Comparison of ENCODE assay signal across 7 mouse cellular contexts in genomic region chr17:86802351-86802985, GRCm38 (mm10). TPM values are rescaled to one million over a fixed set of nuclear protein-coding genes. Genes with fewer than 3 reads are reported as not detected.
DNase-seq lines count a peak whose midpoint lies in the region; ATAC-seq and TF ChIP-seq lines count a peak whose summit lies in the region.

No protein-coding gene starts in this region.

- ATAC-seq in midbrain, embryonic 16.5 days: no peak
- ATAC-seq in midbrain, embryonic 15.5 days (replicated peaks): no peak

- no peak overlapping the region for H3K4me3 ChIP-seq in midbrain, embryonic 16.5 days (ENCODE audit: low read depth, low read length)
- H3K4me3 ChIP-seq in midbrain, embryonic 15.5 days: no peak overlapping the region
- no peak overlapping the region for H3K4me3 ChIP-seq in olfactory bulb, adult 2 months (ENCODE audit: insufficient read depth, low read depth, low read length)

- H3K27ac ChIP-seq in midbrain, embryonic 16.5 days (ENCODE audit: low read length): peak overlapping the region; percentile 58
- H3K27ac ChIP-seq in midbrain, embryonic 15.5 days: no peak overlapping the region
- H3K27ac ChIP-seq in olfactory bulb, adult 2 months (ENCODE audit: insufficient read depth, low read depth, low read length): peak overlapping the region; percentile 35; the same call in 1 of the 2 replicates

- H3K27me3 ChIP-seq in midbrain, embryonic 16.5 days (ENCODE audit: control insufficient read depth, insufficient read depth, low read depth, low read length): no peaks in the 10 kb centered on the region
- no peaks in the 10 kb centered on the region for H3K27me3 ChIP-seq in midbrain, embryonic 15.5 days (replicated peaks)

- H3K9ac ChIP-seq in midbrain, embryonic 16.5 days (ENCODE audit: low read depth, low read length): no peak overlapping the region
- no peak overlapping the region for H3K9ac ChIP-seq in midbrain, embryonic 15.5 days

- TF ChIP-seq CTCF in olfactory bulb, adult 2 months (IDR thresholded peaks at IDR 0.05; ENCODE audit: insufficient read depth, low read depth, low read length): no peak

- intact Hi-C loops in gastrocnemius, postnatal 14 days (cut with DNase I; ENCODE audit: low total_unique reads): loop anchor here (10.0 kb wide), 1 partner anchor 48 kb away; the partner anchor contains the start of gene Epas1

- H3K4me2 ChIP-seq in midbrain, embryonic 16.5 days (ENCODE audit: low read length): no peak overlapping the region
- no peak overlapping the region for H3K4me2 ChIP-seq in midbrain, embryonic 15.5 days

- TF ChIP-seq POLR2A in olfactory bulb, adult 2 months (IDR thresholded peaks at IDR 0.05; ENCODE audit: insufficient read depth, low read depth, low read length): no peak

- peak; percentile 49 for DNase-seq in gastrocnemius, postnatal 14 days
- DNase-seq in kidney, adult 8-10 months: peak; percentile 34 to 35
- DNase-seq in cerebellum, adult 8-10 months: no peak
- DNase-seq in right cerebral cortex, adult 2 months (ENCODE audit: low spot score in 2 of 2): no peak

- peaks cover 12% of the 10 kb centered on the region for H3K4me1 ChIP-seq in midbrain, embryonic 16.5 days (ENCODE audit: control insufficient read depth, insufficient read depth, low read length)
- 0 out of 2 replicates have a peak, but pooled peaks cover 2% of the 10 kb centered on the region for H3K4me1 ChIP-seq in midbrain, embryonic 15.5 days
- H3K4me1 ChIP-seq in olfactory bulb, adult 2 months (ENCODE audit: control insufficient read depth, insufficient read depth, low read length): peaks cover 18% of the 10 kb centered on the region

- WGBS in midbrain, embryonic 16.5 days: 71% methylated on average over 9 of the region's 9 CpGs
- WGBS in midbrain, embryonic 15.5 days: 70% methylated on average over 9 of the region's 9 CpGs
- WGBS in olfactory bulb, adult 2 months: 67% methylated on average over 9 of the region's 9 CpGs

- H3K9me3 ChIP-seq in midbrain, embryonic 16.5 days (replicated peaks; ENCODE audit: control insufficient read depth, low read length, poor library complexity, severe bottlenecking): no peaks in the 10 kb centered on the region
- no peaks in the 10 kb centered on the region for H3K9me3 ChIP-seq in midbrain, embryonic 15.5 days

- no peaks in the 10 kb centered on the region for H3K36me3 ChIP-seq in midbrain, embryonic 16.5 days (ENCODE audit: control insufficient read depth, insufficient read depth, low read length)
- no peaks in the 10 kb centered on the region for H3K36me3 ChIP-seq in midbrain, embryonic 15.5 days (replicated peaks)

RNA-seq across cellular contexts. Expression of gene Epas1, which starts 49.0 kb away (rescaled TPM):
- polyA plus RNA-seq in midbrain, embryonic 16.5 days (2015; fragmentation: Nextera tagmentation; extraction: Ambion mirVana): 4.8 and 5.4 TPM in 2 replicates
- 5.1 and 5.2 TPM in 2 replicates for polyA plus RNA-seq in midbrain, embryonic 15.5 days (2015; fragmentation: Nextera tagmentation; extraction: Ambion mirVana)
- 100 to 1,000 TPM in 1 of 2 experiments, 10 to 100 TPM in 1; 91.8 to 114 TPM for total RNA-seq in gastrocnemius, postnatal 14 days (2021)
- polyA plus RNA-seq in olfactory bulb, adult 2 months (2012; ENCODE audit: insufficient read depth, insufficient read length, low replicate concordance, missing spikeins): not detected in 2 replicates

Comparison
In these comparisons a context has a peak if more than half of its experiments do, and no peak if none do; other contexts are left out.
1. DNase-seq: peak in gastrocnemius, postnatal 14 days (single experiment) and kidney, adult 8-10 months (2 of 2); none in cerebellum, adult 8-10 months (single experiment) and right cerebral cortex, adult 2 months (0 of 2).